Mouse (Mus musculus): ENCODE results near the gene Spcs2.

- TF ChIP-seq GATA1 (IDR thresholded peaks at IDR 0.05; ENCODE audit: low read length) (no peak), TAL1 (IDR thresholded peaks at IDR 0.05; ENCODE audit: low read length) (no peak)
Observed at GRCm38 (mm10) chr7:99875891-99876290, 12.6 kb upstream of the Spcs2 start.
